Mouse (Mus musculus): ENCODE data around the gene Mgl2. TPM values are rescaled to one million over a fixed set of nuclear protein-coding genes. Genes with fewer than 3 reads are reported as not detected.
"Not testable (repeated sequence)": the region's sequence is repeated elsewhere in the genome, so short reads cannot be mapped to it uniquely, and the experiment has no call there.

The Mgl2 gene
- total and polyA plus RNA-seq, 2 experiments from 2014 or later, result 1.1 to 1.9 TPM

GRCm38 (mm10) chr11:70139171-70139570 lies 9.0 kb downstream of the Mgl2 start:
- H3K4me1 ChIP-seq (ENCODE audit: insufficient read depth), result no peaks in the 10 kb centered on the region
- no peak overlapping the region for H3K27ac ChIP-seq (ENCODE audit: low read depth, low read length)
- no peak overlapping the region for H3K9ac ChIP-seq
- no peaks in the 10 kb centered on the region for H3K27me3 ChIP-seq (ENCODE audit: insufficient read depth, low read length)
- no peak overlapping the region for H3K4me2 ChIP-seq (ENCODE audit: low read depth)
- DNase-seq, result no peak
- no peak for TF ChIP-seq CTCF (IDR thresholded peaks at IDR 0.05; ENCODE audit: low read depth)
- ATAC-seq, result no peak
- no peaks in the 10 kb centered on the region for H3K36me3 ChIP-seq (ENCODE audit: insufficient read depth)
- H3K9me3 ChIP-seq (ENCODE audit: low read length), result no peaks in the 10 kb centered on the region
- H3K4me3 ChIP-seq (ENCODE audit: low read depth, low read length), result no peak overlapping the region
- 86% methylated on average over 10 of the region's 10 CpGs for WGBS

- H3K9ac ChIP-seq, result no peak overlapping the region
- TF ChIP-seq CTCF (IDR thresholded peaks at IDR 0.05; ENCODE audit: low read depth), result peak; percentile 26
- H3K4me2 ChIP-seq (ENCODE audit: low read depth), result no peak overlapping the region
- no peaks in the 10 kb centered on the region for H3K4me1 ChIP-seq (ENCODE audit: insufficient read depth)
- no peaks in the 10 kb centered on the region for H3K9me3 ChIP-seq (ENCODE audit: low read length)
- H3K4me3 ChIP-seq (ENCODE audit: low read depth, low read length), result no peak overlapping the region
- DNase-seq, result no peak
- WGBS, result 59% methylated on average over 3 of the region's 3 CpGs
- no peak for ATAC-seq
- no peak overlapping the region for H3K27ac ChIP-seq (ENCODE audit: low read depth, low read length)
- H3K27me3 ChIP-seq (ENCODE audit: insufficient read depth, low read length), result no peaks in the 10 kb centered on the region
- H3K36me3 ChIP-seq (ENCODE audit: insufficient read depth), result no peaks in the 10 kb centered on the region
Observed at GRCm38 (mm10) chr11:70151072-70151471, 20.9 kb downstream of the Mgl2 start.

- H3K27ac ChIP-seq (ENCODE audit: low read depth, low read length); H3K9me3 ChIP-seq (ENCODE audit: low read length); H3K9ac ChIP-seq; H3K4me2 ChIP-seq (ENCODE audit: low read depth); H3K36me3 ChIP-seq (ENCODE audit: insufficient read depth); H3K4me1 ChIP-seq (ENCODE audit: insufficient read depth); H3K27me3 ChIP-seq (ENCODE audit: insufficient read depth, low read length); ATAC-seq; H3K4me3 ChIP-seq (ENCODE audit: low read depth, low read length); DNase-seq: not testable (repeated sequence)
- WGBS, result no CpG with 5 or more reads among the region's 5 CpGs
Observed at GRCm38 (mm10) chr11:70155897-70156296, 25.8 kb downstream of the Mgl2 start, which contains the start of gene Clec10a. Gene Clec10a, plus strand, starts transcription at chr11:70156197.

- H3K27me3 ChIP-seq (ENCODE audit: insufficient read depth, low read length), result no peaks in the 10 kb centered on the region
- H3K4me3 ChIP-seq (ENCODE audit: low read depth, low read length), result no peak overlapping the region
- ATAC-seq (no peak), DNase-seq (no peak)
- no peak for TF ChIP-seq CTCF (IDR thresholded peaks at IDR 0.05; ENCODE audit: low read depth)
- H3K9ac ChIP-seq, result no peak overlapping the region
- H3K36me3 ChIP-seq (ENCODE audit: insufficient read depth), result no peaks in the 10 kb centered on the region
- H3K9me3 ChIP-seq (ENCODE audit: low read length), result no peaks in the 10 kb centered on the region
- no peak overlapping the region for H3K4me2 ChIP-seq (ENCODE audit: low read depth)
- no peaks in the 10 kb centered on the region for H3K4me1 ChIP-seq (ENCODE audit: insufficient read depth)
- no peak overlapping the region for H3K27ac ChIP-seq (ENCODE audit: low read depth, low read length)
- 77% methylated on average over 3 of the region's 3 CpGs for WGBS
Observed at GRCm38 (mm10) chr11:70162336-70162735, 32.2 kb downstream of the Mgl2 start.

- no peak for TF ChIP-seq CTCF (IDR thresholded peaks at IDR 0.05; ENCODE audit: low read depth)
- H3K36me3 ChIP-seq (ENCODE audit: insufficient read depth), result no peaks in the 10 kb centered on the region
- DNase-seq (no peak), ATAC-seq (no peak)
- 67% methylated on average over 16 of the region's 16 CpGs for WGBS
- no peak overlapping the region for H3K4me3 ChIP-seq (ENCODE audit: low read depth, low read length)
- H3K27me3 ChIP-seq (ENCODE audit: insufficient read depth, low read length), result no peaks in the 10 kb centered on the region
- no peaks in the 10 kb centered on the region for H3K9me3 ChIP-seq (ENCODE audit: low read length)
- H3K4me1 ChIP-seq (ENCODE audit: insufficient read depth), result no peaks in the 10 kb centered on the region
- H3K9ac ChIP-seq, result no peak overlapping the region
- no peak overlapping the region for H3K4me2 ChIP-seq (ENCODE audit: low read depth)
- no peak overlapping the region for H3K27ac ChIP-seq (ENCODE audit: low read depth, low read length)
Observed at GRCm38 (mm10) chr11:70165972-70166921, 36.1 kb downstream of the Mgl2 start.

DNA sequence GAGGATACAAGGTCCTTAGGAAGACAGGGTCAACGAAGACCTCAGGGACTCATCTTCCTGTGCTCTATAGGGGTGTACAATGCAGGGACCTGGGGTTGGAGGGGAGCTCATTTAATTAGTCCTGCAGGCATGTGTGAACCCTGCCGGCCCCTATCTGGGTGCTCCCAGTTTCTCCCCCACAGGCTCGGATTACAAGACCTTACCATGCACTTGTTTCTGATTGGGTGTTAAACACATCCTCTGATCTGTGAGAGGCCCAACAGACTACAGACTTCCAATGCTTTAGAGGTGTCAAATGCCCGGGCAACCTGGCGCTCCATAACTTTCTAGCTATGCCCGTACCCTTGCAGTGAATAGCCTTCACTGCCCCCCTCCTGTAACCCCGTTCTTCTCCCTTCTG lies 38.0 kb downstream of the Mgl2 start:
- DNase-seq (no peak), ATAC-seq (no peak)
- TF ChIP-seq CTCF (IDR thresholded peaks at IDR 0.05; ENCODE audit: low read depth), result no peak
- Histone ChIP-seq H3K9me3 (ENCODE audit: low read length) (no peaks in the 10 kb centered on the region), H3K36me3 (ENCODE audit: insufficient read depth) (no peaks in the 10 kb centered on the region), H3K27ac (ENCODE audit: low read depth, low read length) (no peak overlapping the region), H3K27me3 (ENCODE audit: insufficient read depth, low read length) (no peaks in the 10 kb centered on the region), H3K9ac (no peak overlapping the region), H3K4me2 (ENCODE audit: low read depth) (no peak overlapping the region), H3K4me1 (ENCODE audit: insufficient read depth) (no peaks in the 10 kb centered on the region), H3K4me3 (ENCODE audit: low read depth, low read length) (no peak overlapping the region)
- WGBS, result 59% methylated on average over 7 of the region's 7 CpGs

GRCm38 (mm10) chr11:70169471-70169870 lies 39.3 kb downstream of the Mgl2 start:
- H3K4me3 ChIP-seq (ENCODE audit: low read depth, low read length); H3K27me3 ChIP-seq (ENCODE audit: insufficient read depth, low read length); H3K4me2 ChIP-seq (ENCODE audit: low read depth); DNase-seq; H3K27ac ChIP-seq (ENCODE audit: low read depth, low read length); H3K9ac ChIP-seq; H3K36me3 ChIP-seq (ENCODE audit: insufficient read depth); H3K9me3 ChIP-seq (ENCODE audit: low read length); H3K4me1 ChIP-seq (ENCODE audit: insufficient read depth); ATAC-seq: not testable (repeated sequence)
- 78% methylated on average over 7 of the region's 7 CpGs for WGBS
